Mouse (Mus musculus): ENCODE measurements around the gene Zcchc14. TPM values are rescaled to one million over a fixed set of nuclear protein-coding genes. Genes with fewer than 3 reads are reported as not detected.
A peak's percentile ranks its signal among the peaks of the same experiment; 100 is the strongest.

Zcchc14 gene
- polyA plus RNA-seq, 2 experiments, result 1.3 to 1.7 TPM

DNA sequence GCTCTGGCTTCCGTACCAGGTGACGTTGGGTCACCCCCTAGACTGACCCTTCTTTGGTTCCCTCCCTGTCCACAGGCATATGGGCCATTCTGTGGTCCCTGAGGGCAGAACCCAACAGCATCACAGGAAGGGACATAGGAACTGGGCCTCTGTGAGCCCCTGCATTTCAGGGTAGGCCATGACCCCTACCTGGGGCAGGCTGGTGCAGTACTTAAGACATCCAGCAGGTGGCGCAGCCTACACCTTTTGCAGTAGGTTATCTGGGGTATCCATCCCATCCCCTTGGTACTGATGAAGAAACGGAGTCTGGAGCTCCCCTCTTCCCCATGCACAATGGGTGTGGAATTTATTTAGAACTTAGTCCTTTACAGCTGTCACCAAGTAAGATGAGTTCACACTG, 41.8 kb upstream of the Zcchc14 start:
- no peaks in the 10 kb centered on the region for H3K4me1 ChIP-seq (replicated peaks; ENCODE audit: control insufficient read depth in 2 of 2, insufficient read depth in 2 of 2, low read length in 1 of 2)
- no peaks in the 10 kb centered on the region for H3K36me3 ChIP-seq (replicated peaks; ENCODE audit: control insufficient read depth, insufficient read depth, low read depth)
- no peak for DNase-seq (ENCODE audit: low read depth in 3 of 3, low spot score in 3 of 3)
- H3K4me3 ChIP-seq (ENCODE audit: insufficient read depth in 1 of 2, low read depth in 2 of 2, low read length in 2 of 2), result no peak overlapping the region
- 43% methylated on average over 4 of the region's 4 CpGs for WGBS (ENCODE audit: insufficient replicate concordance)
- TF ChIP-seq EP300 (IDR thresholded peaks at IDR 0.05; ENCODE audit: low read depth) (no peak), CTCF (IDR thresholded peaks at IDR 0.05; ENCODE audit: low read depth) (peak; percentile 94)
- no peaks in the 10 kb centered on the region for H3K27me3 ChIP-seq (ENCODE audit: control insufficient read depth, insufficient read depth, low read length)
- no peak overlapping the region for H3K4me2 ChIP-seq (ENCODE audit: low read depth)
- no peak overlapping the region for H3K9ac ChIP-seq (replicated peaks)
- no peak for ATAC-seq (ENCODE audit: insufficient read depth)
- H3K27ac ChIP-seq, result no peak overlapping the region
- H3K9me3 ChIP-seq (ENCODE audit: control insufficient read depth, low read length), result no peaks in the 10 kb centered on the region

DNA sequence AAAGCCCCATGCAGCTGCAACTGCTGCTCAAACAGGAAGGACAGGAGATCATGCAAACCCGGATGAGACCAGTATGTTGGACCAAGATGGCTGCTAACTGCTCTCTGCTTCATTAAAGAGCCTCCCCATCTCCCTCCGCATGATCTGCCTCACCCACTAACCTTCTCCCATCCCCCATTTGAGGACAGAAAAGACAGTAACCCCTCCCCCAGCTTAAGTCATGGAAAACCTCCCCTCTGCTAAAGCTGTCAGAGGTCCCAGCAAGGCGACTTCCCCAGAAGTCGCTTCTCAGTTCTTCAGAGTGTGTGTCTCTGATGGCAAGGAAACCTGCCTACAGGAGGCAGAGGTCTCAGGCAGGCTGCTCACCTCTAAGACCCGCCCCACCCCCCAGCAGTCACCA, 35.8 kb upstream of the Zcchc14 start:
- DNase-seq (ENCODE audit: low read depth in 3 of 3, low spot score in 3 of 3), result no peak
- no peaks in the 10 kb centered on the region for H3K36me3 ChIP-seq (replicated peaks; ENCODE audit: control insufficient read depth, insufficient read depth, low read depth)
- no peak overlapping the region for H3K4me3 ChIP-seq (ENCODE audit: insufficient read depth in 1 of 2, low read depth in 2 of 2, low read length in 2 of 2)
- TF ChIP-seq EP300 (IDR thresholded peaks at IDR 0.05; ENCODE audit: low read depth) (no peak), CTCF (IDR thresholded peaks at IDR 0.05; ENCODE audit: low read depth) (no peak)
- no peaks in the 10 kb centered on the region for H3K4me1 ChIP-seq (replicated peaks; ENCODE audit: control insufficient read depth in 2 of 2, insufficient read depth in 2 of 2, low read length in 1 of 2)
- 23% methylated on average over 5 of the region's 5 CpGs for WGBS (ENCODE audit: insufficient replicate concordance)
- no peaks in the 10 kb centered on the region for H3K9me3 ChIP-seq (ENCODE audit: control insufficient read depth, low read length)
- H3K9ac ChIP-seq (replicated peaks), result no peak overlapping the region
- no peak overlapping the region for H3K27ac ChIP-seq
- H3K27me3 ChIP-seq (ENCODE audit: control insufficient read depth, insufficient read depth, low read length), result no peaks in the 10 kb centered on the region
- ATAC-seq (ENCODE audit: insufficient read depth), result no peak
- H3K4me2 ChIP-seq (ENCODE audit: low read depth), result no peak overlapping the region

DNA sequence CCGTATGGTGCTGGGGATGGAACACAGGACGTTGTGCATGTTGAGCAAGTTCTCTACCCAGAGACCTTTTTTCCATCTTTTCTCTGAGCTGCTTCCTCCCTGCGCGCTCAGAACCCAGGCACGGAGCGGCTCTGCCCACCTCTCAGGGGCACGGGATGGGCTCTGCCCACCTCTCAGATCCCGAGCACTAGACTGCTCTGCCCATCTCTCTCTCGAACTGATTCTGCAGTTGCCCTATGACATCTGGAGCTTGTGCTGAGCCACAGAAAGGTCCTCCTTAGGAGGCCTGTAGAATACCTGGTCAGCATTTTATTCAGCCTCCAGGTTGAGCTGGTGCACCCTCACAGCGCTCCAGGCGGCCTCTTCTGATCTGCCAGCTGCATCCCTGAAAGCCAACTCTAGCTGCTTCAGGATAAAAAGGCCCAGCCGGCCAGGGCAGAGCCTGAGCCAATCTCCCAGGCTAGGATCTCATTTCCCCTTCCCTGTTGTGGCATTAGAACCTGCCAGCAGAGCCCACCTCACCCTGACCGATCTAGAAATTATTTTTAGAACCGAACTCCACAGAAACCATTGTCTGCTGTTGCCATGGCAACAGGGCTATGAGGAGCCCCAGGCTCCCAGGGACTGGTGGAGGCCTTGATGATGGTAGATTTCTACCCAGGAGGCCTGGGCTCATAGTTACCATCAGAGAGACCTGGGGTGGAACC, 34.9 kb upstream of the Zcchc14 start:
- 49% methylated on average over 14 of the region's 14 CpGs for WGBS (ENCODE audit: insufficient replicate concordance)
- no peak for ATAC-seq (ENCODE audit: insufficient read depth)
- Histone ChIP-seq H3K36me3 (replicated peaks; ENCODE audit: control insufficient read depth, insufficient read depth, low read depth) (no peaks in the 10 kb centered on the region), H3K9ac (replicated peaks) (no peak overlapping the region), H3K4me1 (replicated peaks; ENCODE audit: control insufficient read depth in 2 of 2, insufficient read depth in 2 of 2, low read length in 1 of 2) (no peaks in the 10 kb centered on the region), H3K9me3 (ENCODE audit: control insufficient read depth, low read length) (no peaks in the 10 kb centered on the region), H3K4me3 (ENCODE audit: insufficient read depth in 1 of 2, low read depth in 2 of 2, low read length in 2 of 2) (no peak overlapping the region), H3K27me3 (ENCODE audit: control insufficient read depth, insufficient read depth, low read length) (no peaks in the 10 kb centered on the region), H3K27ac (no peak overlapping the region), H3K4me2 (ENCODE audit: low read depth) (no peak overlapping the region)
- TF ChIP-seq EP300 (IDR thresholded peaks at IDR 0.05; ENCODE audit: low read depth), result no peak
- no peak for TF ChIP-seq CTCF (IDR thresholded peaks at IDR 0.05; ENCODE audit: low read depth)
- DNase-seq (ENCODE audit: low read depth in 3 of 3, low spot score in 3 of 3), result no peak

DNA sequence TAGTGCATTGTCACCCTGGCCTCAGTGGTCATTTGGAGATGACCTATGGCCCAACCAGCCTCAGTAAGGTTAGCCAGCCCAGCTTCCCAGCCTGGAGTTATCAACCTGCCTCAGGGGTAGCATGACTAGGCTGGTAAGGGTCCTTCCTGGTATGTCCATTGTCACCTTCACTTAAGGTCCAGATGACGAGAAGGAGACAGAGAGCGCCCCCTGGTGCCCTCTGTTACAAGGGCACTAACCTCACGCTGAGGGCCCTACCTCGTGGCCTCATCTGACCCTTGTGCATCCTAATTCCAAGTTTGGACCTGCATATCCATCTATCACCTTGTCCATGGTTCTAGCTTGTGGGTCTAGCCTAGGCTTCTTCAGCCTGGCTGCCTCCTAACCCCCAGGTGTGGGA, 32.7 kb upstream of the Zcchc14 start:
- ATAC-seq (ENCODE audit: insufficient read depth), result no peak
- Histone ChIP-seq H3K27ac (no peak overlapping the region), H3K27me3 (ENCODE audit: control insufficient read depth, insufficient read depth, low read length) (no peaks in the 10 kb centered on the region), H3K9ac (replicated peaks) (no peak overlapping the region), H3K4me2 (ENCODE audit: low read depth) (no peak overlapping the region), H3K36me3 (replicated peaks; ENCODE audit: control insufficient read depth, insufficient read depth, low read depth) (no peaks in the 10 kb centered on the region), H3K9me3 (ENCODE audit: control insufficient read depth, low read length) (no peaks in the 10 kb centered on the region), H3K4me3 (ENCODE audit: insufficient read depth in 1 of 2, low read depth in 2 of 2, low read length in 2 of 2) (no peak overlapping the region), H3K4me1 (replicated peaks; ENCODE audit: control insufficient read depth in 2 of 2, insufficient read depth in 2 of 2, low read length in 1 of 2) (no peaks in the 10 kb centered on the region)
- DNase-seq (ENCODE audit: low read depth in 3 of 3, low spot score in 3 of 3), result no peak
- no peak for TF ChIP-seq EP300 (IDR thresholded peaks at IDR 0.05; ENCODE audit: low read depth)
- peak; percentile 78 for TF ChIP-seq CTCF (IDR thresholded peaks at IDR 0.05; ENCODE audit: low read depth)
- WGBS (ENCODE audit: insufficient replicate concordance), result 10% methylated on average over 4 of the region's 4 CpGs

DNA sequence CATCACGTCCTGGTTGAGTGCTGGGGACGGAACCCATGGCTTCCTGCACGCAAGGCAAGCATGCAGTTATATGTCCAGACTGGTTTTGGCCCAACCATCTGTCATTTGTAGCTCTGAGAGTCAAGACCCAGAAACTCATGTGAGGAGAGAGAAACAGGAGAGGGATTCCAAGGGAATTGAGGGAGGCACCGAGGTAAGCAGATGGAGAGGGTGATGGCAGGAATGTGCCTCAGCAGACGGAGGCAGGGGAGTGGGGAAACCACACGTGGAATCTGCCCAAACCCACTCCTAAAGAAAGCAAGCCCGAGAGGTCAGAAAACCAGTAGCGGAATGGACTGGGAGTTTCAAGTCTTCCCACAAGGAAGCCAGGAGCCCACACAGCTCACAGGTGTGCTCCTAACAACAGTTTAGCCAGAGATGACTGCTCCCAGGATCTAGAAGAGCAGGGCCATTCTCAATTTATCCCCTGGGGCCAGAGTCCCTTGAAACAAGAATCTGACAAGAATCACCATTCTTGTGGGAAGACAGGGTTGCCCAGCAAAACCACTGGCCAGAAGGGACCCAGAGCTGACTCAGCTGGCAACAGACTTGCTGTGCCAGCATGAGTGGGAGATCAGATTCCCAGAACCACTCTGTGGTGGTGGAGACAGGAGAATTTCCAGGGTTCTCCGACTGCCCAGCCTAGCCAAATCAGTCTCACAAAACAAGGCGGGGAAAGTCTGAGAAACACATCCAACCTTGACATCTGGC, 30.6 kb upstream of the Zcchc14 start:
- H3K9ac ChIP-seq (replicated peaks), result no peak overlapping the region
- no peak for ATAC-seq (ENCODE audit: insufficient read depth)
- WGBS (ENCODE audit: insufficient replicate concordance), result 53% methylated on average over 10 of the region's 10 CpGs
- no peaks in the 10 kb centered on the region for H3K27me3 ChIP-seq (ENCODE audit: control insufficient read depth, insufficient read depth, low read length)
- no peak for TF ChIP-seq EP300 (IDR thresholded peaks at IDR 0.05; ENCODE audit: low read depth)
- no peak for DNase-seq (ENCODE audit: low read depth in 3 of 3, low spot score in 3 of 3)
- H3K27ac ChIP-seq, result no peak overlapping the region
- no peak overlapping the region for H3K4me2 ChIP-seq (ENCODE audit: low read depth)
- no peaks in the 10 kb centered on the region for H3K9me3 ChIP-seq (ENCODE audit: control insufficient read depth, low read length)
- H3K4me3 ChIP-seq (ENCODE audit: insufficient read depth in 1 of 2, low read depth in 2 of 2, low read length in 2 of 2), result no peak overlapping the region
- H3K36me3 ChIP-seq (replicated peaks; ENCODE audit: control insufficient read depth, insufficient read depth, low read depth), result no peaks in the 10 kb centered on the region
- H3K4me1 ChIP-seq (replicated peaks; ENCODE audit: control insufficient read depth in 2 of 2, insufficient read depth in 2 of 2, low read length in 1 of 2), result no peaks in the 10 kb centered on the region
